Mouse (Mus musculus) embryo, embryonic 9.5 days (tissue): Measurements from ENCODE around the gene Gdf9.
A peak's percentile ranks its signal among the peaks of the same experiment; 100 is the strongest.

ENCODE experiments used
- DNase-seq: peaks from one replicate; pipeline ENCODE4 v3.0.0-alpha.2; 2017; ENCODE audit errors: extremely low spot score

The Gdf9 gene

DNA sequence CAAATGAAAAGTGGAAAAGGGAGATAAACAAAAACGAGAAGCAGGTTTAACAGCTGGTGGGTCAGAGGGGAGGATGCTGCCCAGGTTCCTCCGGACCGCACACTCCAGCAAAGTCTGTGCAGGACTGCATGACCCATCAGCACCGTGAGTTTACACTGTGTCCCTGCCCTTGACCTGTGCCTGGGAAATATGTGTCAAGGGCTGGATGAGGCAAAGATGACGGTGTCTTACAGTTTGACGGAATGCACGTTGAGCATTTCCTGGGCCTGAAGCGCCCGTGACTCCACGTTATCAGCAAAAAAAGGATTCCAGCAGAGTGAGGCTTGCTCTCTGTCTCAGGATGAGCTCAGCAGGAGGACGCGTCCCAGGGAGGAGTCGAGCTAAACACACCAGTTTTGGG, 14.7 kb downstream of the Gdf9 start:
- no peak for DNase-seq

- DNase-seq, result no peak
These were observed 15.4 kb downstream of the Gdf9 start for GRCm38 (mm10) chr11:53446183-53446582.

DNA sequence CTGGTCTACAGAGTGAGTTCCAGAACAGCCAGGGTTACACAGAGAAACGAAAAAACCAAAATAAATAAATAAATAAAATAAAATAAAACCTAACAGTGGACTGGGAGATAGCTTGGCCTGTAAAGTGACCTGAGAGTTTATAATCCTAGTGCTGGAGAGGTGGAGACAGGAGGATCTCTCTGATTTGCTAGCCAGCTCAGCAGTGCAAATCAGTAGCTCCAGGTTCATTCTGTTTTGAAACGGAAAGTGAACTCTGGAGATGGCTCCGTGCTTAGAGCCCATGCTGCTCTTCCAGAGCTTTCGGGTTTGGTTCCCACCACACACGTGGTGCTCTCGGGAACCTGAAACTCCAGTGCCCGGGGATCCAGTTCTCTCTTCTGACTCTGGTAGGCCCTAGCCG, 17.2 kb downstream of the Gdf9 start:
- DNase-seq, result no peak

- DNase-seq, result no peak
These were observed 17.7 kb downstream of the Gdf9 start for GRCm38 (mm10) chr11:53448529-53448928.

DNA sequence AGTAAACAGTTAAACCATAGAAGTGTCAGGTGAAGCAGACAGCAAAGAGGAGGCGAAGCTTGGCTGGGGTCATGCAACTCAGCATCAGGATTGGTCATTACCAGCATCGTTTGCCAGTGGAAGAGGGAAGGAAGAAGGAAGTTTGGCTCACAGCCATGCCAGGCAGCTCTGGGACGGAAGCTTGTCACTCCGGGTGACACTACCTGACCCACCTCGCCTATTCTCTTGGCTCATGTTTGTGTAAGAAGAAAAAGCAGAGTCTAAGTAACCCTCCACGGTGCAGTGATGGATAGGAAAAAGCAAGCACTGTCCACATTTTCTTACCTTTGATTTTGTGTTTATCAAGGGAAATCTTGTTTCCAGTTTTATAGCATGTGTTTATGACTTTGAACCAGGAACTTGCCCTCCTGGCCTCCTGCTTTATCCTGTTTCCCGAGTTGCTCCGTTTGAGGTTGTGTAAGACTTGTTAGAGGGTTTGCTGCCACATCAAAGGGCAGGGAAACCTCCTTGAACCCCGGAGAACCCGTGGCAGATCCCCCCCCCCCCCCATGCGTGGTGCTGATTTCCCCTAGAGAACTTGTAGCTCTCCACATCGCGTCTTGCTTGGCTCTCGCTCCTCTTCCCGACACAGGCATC, 19.4 kb downstream of the Gdf9 start:
- no peak for DNase-seq

- DNase-seq, result no peak
These were observed 20.5 kb downstream of the Gdf9 start for GRCm38 (mm10) chr11:53451361-53451760.

GRCm38 (mm10) chr11:53452396-53452795, 21.6 kb downstream of the Gdf9 start:
- DNase-seq, result no peak

GRCm38 (mm10) chr11:53453031-53453430, 22.2 kb downstream of the Gdf9 start:
- DNase-seq, result no peak

- peak; percentile 68 for DNase-seq
These were observed 25.9 kb downstream of the Gdf9 start, which contains the start of the genes Gm10447 and Shroom1 for GRCm38 (mm10) chr11:53456474-53457371. Gene Gm10447 (minus strand): TSS chr11:53457110. Gene Shroom1 (plus strand): TSS chr11:53457205.

GRCm38 (mm10) chr11:53457372-53457954, 26.6 kb downstream of the Gdf9 start:
- DNase-seq, result no peak

DNA sequence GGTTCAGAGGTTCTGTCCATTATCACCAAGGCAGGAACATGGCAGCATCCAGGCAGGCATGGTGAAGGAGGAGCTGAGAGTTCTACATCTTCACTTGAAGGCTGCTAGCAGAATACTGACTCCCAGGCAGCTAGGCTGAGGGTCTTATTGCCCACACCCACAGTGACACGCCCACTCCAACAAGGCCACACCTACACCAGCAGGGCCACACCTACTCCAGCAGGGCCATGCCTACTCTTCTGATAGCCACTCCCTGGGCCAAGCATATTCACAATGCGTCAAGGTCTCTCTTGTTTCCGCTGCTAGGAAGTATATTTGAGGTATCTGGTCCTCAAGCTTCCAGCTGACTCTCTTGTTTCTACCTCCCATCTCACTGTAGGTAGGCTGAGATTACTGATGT, 28.2 kb downstream of the Gdf9 start:
- no peak for DNase-seq

GRCm38 (mm10) chr11:53460192-53460591, 29.4 kb downstream of the Gdf9 start:
- DNase-seq, result no peak

DNA sequence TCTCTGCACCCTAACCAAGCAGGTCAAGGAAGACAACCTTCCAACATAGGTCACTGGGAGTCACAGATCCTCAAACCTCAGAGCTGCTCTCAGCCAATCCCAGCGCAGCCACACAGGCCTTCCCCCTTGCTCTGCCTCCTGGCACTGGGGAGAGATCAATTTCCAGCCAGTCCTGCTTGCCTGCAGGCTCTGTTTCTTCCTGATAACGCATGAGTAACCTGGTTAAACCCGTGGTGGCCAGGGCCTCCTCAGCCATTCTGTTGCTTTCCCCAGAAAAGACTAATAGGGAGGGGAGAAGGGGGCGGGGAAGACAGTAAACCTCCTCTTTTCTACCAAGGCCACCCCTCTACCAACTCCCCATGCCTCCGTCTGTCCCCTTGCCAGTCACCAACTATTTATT, 30.9 kb downstream of the Gdf9 start:
- DNase-seq, result no peak

DNA sequence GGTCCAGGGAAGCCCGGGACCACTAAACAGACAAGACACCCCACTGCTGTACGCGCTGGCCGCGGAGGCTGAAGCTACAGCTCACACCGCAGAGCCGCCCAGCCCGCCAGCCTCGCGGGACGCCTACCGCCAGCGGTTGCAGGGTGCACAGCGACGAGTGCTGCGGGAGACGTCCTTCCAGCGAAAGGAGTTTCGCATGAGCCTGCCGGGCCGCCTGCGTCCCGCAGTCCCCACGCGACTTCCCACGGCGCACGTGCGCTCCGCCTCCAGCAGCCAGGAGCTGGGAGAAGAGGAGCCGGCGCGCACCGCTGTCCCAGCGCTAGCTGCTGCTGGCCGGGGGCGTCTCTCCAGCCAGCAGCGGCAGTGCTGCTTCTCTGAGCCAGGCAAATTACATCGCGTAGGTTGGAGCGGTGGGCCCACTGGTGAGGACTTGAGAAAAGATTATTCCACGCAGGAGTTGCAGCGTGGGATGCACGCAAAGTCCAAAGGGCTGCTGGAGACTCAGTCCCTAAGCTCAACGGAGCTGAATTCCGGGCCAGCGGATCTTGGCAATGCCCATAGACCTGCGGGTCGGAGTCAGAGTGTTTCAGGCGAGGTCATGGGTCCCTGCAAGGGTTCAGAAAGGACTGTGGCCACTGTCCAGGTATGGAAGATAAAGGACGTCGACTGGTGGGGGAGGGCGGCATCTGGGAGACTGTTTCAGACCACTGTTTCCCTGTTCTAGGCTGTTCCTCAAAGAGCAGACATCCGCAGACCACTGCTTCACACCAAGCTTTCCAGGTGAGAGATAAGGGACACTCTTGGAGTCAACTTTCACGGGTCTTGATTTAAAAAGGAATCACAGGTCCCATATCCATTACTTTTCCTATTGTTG, 33.0 kb downstream of the Gdf9 start:
- peak; percentile 52 for DNase-seq

DNA sequence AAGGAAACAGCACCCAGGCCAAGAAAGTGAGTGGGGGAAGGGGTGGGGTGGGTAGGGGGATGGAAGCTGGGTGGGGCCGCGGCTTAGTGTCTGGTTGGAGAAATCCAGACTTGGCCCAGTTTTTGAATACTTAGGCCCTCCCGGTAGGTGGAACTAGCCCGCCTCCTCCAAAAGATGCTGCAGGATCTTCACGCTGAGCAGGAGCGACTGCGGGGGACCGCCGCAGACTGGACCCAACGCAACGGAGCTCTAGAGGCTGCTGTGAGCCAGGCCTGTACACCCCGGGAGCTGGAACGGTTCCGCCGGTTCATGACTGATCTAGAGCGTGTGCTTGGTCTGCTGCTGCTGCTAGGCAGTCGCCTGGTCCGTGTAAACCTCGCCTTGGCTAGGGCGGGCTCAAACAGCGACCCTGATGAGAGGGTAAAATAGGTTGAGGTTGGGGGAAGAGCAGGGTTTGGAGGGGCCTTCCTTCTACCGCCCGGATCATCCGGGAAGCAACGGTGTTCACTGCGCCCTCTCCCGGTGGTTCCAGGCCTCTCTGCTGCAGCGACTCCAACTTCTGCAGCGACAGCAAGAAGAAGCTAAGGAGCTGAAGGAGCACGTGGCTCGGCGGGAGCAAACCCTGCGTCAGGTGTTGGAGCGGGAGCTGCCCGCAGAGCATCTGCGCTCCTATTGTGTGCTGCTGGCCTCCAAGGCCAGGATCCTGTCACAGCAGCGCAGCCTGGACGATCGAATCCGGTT, 35.6 kb downstream of the Gdf9 start:
- DNase-seq, result peak; percentile 85

GRCm38 (mm10) chr11:53469294-53469967, 38.6 kb downstream of the Gdf9 start:
- DNase-seq, result peak; percentile 39

DNA sequence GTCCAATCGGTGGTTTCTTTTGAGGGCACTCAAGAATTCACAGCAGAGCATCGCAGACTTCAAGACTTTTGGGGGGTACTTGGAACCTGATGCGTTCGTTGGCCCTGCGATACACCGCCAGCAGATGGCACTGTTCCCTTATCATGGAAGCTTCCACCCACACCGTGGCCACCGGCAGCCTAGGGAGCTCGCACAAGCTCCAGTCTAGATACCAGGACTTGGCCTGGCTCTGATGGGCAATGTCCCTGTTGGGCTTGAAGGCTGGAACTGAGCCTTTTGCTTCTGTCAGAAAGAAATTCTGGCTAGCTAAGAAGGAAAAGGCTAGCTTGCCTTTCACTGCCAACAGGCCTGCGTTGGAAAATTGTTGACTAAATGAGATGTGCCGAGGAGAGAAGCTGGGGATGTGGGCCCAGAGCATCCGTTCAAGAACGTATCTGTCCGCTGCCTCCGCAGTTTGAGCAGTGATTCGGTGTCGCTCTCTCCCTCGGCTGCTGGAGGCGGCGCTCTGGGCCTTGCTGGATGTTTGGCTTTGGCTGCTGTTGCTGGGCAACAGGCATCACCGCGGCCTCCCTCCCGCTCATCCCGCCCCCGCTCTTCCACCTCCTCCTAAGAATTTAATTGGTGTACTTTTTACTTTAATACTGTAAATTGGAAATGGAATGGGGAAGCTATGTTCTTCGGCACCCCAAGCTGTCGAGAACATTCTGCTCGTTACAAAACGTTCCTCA, 39.3 kb downstream of the Gdf9 start, which contains the start of gene Gm9837:
Gene Gm9837 (minus strand): TSS at position 512 of the 728 bp plus-strand sequence.
- DNase-seq, result peak; percentile 88

GRCm38 (mm10) chr11:53472709-53473108, 41.9 kb downstream of the Gdf9 start:
- DNase-seq, result no peak

GRCm38 (mm10) chr11:53475620-53476019, 44.8 kb downstream of the Gdf9 start:
- DNase-seq, result no peak

DNA sequence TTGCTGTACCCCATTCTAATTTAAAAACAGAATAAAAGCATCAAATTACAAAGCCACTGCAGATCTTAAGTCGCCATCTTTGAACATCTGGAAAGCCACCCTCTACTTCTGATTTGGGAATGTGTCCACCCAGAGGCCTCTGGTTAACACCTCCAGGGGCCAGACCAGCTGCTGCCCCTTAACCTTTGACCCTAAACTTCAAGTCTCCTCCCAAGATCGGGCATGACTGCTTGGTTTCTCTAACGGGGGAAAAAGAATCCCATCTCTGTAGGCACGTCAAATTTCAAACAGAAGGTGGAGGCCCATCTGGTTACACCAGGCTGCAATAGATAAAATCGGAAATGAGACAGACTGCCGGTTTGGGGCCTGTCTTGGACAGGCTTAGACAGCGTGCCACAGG, 47.0 kb downstream of the Gdf9 start:
- DNase-seq, result no peak
